Mouse (Mus musculus): ENCODE results near the gene Gm26897. TPM values are rescaled to one million over a fixed set of nuclear protein-coding genes. Genes with fewer than 3 reads are reported as not detected.

Gm26897 gene
- polyA plus RNA-seq, 1 experiment from 2014 or later, result not detected

GRCm38 (mm10) chr5:111760721-111761480 is 27.2 kb downstream of the Gm26897 start:
- no peaks in the 10 kb centered on the region for H3K9me3 ChIP-seq (replicated peaks; ENCODE audit: control insufficient read depth, low read length)
- H3K36me3 ChIP-seq (ENCODE audit: control insufficient read depth, insufficient read depth, low read length), result no peaks in the 10 kb centered on the region
- peaks cover 19% of the 10 kb centered on the region for H3K4me1 ChIP-seq (ENCODE audit: control insufficient read depth, insufficient read depth, low read length)
- H3K9ac ChIP-seq (ENCODE audit: low read depth, low read length), result peak overlapping the region; percentile 65
- H3K4me3 ChIP-seq (ENCODE audit: low read depth, low read length), result peak overlapping the region; percentile 41
- WGBS (ENCODE audit: insufficient replicate concordance), result 17% methylated on average over 10 of the region's 10 CpGs
- ATAC-seq (replicated peaks; ENCODE audit: insufficient number of reproducible peaks, low FRiP score, low TSS enrichment), result 0 out of 2 replicates have a peak, but pooled peaks have one; percentile 23
- H3K27ac ChIP-seq (ENCODE audit: low read depth, low read length), result peak overlapping the region; percentile 85
- no peaks in the 10 kb centered on the region for H3K27me3 ChIP-seq (ENCODE audit: control insufficient read depth, insufficient read depth, low read length)
- peak overlapping the region; percentile 77 for H3K4me2 ChIP-seq

- Histone ChIP-seq H3K9ac (ENCODE audit: low read depth, low read length) (peak overlapping the region; percentile 65), H3K27ac (ENCODE audit: low read depth, low read length) (peak overlapping the region; percentile 85), H3K4me3 (ENCODE audit: low read depth, low read length) (peak overlapping the region; percentile 41), H3K9me3 (replicated peaks; ENCODE audit: control insufficient read depth, low read length) (no peaks in the 10 kb centered on the region), H3K4me2 (peak overlapping the region; percentile 77), H3K4me1 (ENCODE audit: control insufficient read depth, insufficient read depth, low read length) (peaks cover 19% of the 10 kb centered on the region), H3K27me3 (ENCODE audit: control insufficient read depth, insufficient read depth, low read length) (no peaks in the 10 kb centered on the region), H3K36me3 (ENCODE audit: control insufficient read depth, insufficient read depth, low read length) (no peaks in the 10 kb centered on the region)
- under 1% methylated on average over 12 of the region's 12 CpGs for WGBS (ENCODE audit: insufficient replicate concordance)
- 0 out of 2 replicates have a peak, but pooled peaks have one; percentile 21 for ATAC-seq (replicated peaks; ENCODE audit: insufficient number of reproducible peaks, low FRiP score, low TSS enrichment)
These were observed 27.9 kb downstream of the Gm26897 start for GRCm38 (mm10) chr5:111761574-111761973.

- H3K27me3 ChIP-seq (ENCODE audit: control insufficient read depth, insufficient read depth, low read length), result no peaks in the 10 kb centered on the region
- H3K4me2 ChIP-seq, result peak overlapping the region; percentile 77
- H3K9ac ChIP-seq (ENCODE audit: low read depth, low read length), result peak overlapping the region; percentile 40
- no peaks in the 10 kb centered on the region for H3K9me3 ChIP-seq (replicated peaks; ENCODE audit: control insufficient read depth, low read length)
- 2% methylated on average over 17 of the region's 17 CpGs for WGBS (ENCODE audit: insufficient replicate concordance)
- ATAC-seq (replicated peaks; ENCODE audit: insufficient number of reproducible peaks, low FRiP score, low TSS enrichment), result no peak
- H3K36me3 ChIP-seq (ENCODE audit: control insufficient read depth, insufficient read depth, low read length), result no peaks in the 10 kb centered on the region
- peak overlapping the region; percentile 85 for H3K27ac ChIP-seq (ENCODE audit: low read depth, low read length)
- peaks cover 19% of the 10 kb centered on the region for H3K4me1 ChIP-seq (ENCODE audit: control insufficient read depth, insufficient read depth, low read length)
- H3K4me3 ChIP-seq (ENCODE audit: low read depth, low read length), result peak overlapping the region; percentile 41
These were observed 28.4 kb downstream of the Gm26897 start for GRCm38 (mm10) chr5:111762085-111762484.

- WGBS (ENCODE audit: insufficient replicate concordance), result 71% methylated on average over 15 of the region's 15 CpGs
- Histone ChIP-seq H3K27me3 (ENCODE audit: control insufficient read depth, insufficient read depth, low read length) (no peaks in the 10 kb centered on the region), H3K4me2 (no peak overlapping the region), H3K36me3 (ENCODE audit: control insufficient read depth, insufficient read depth, low read length) (no peaks in the 10 kb centered on the region), H3K27ac (ENCODE audit: low read depth, low read length) (no peak overlapping the region), H3K4me3 (ENCODE audit: low read depth, low read length) (no peak overlapping the region), H3K9me3 (replicated peaks; ENCODE audit: control insufficient read depth, low read length) (no peaks in the 10 kb centered on the region), H3K9ac (ENCODE audit: low read depth, low read length) (no peak overlapping the region), H3K4me1 (ENCODE audit: control insufficient read depth, insufficient read depth, low read length) (peaks cover 24% of the 10 kb centered on the region)
- ATAC-seq (replicated peaks; ENCODE audit: insufficient number of reproducible peaks, low FRiP score, low TSS enrichment), result no peak
These were observed 32.1 kb downstream of the Gm26897 start for GRCm38 (mm10) chr5:111765671-111766290.

- Histone ChIP-seq H3K27me3 (ENCODE audit: control insufficient read depth, insufficient read depth, low read length) (no peaks in the 10 kb centered on the region), H3K36me3 (ENCODE audit: control insufficient read depth, insufficient read depth, low read length) (no peaks in the 10 kb centered on the region), H3K9me3 (replicated peaks; ENCODE audit: control insufficient read depth, low read length) (no peaks in the 10 kb centered on the region), H3K9ac (ENCODE audit: low read depth, low read length) (no peak overlapping the region), H3K27ac (ENCODE audit: low read depth, low read length) (no peak overlapping the region), H3K4me3 (ENCODE audit: low read depth, low read length) (no peak overlapping the region), H3K4me2 (no peak overlapping the region), H3K4me1 (ENCODE audit: control insufficient read depth, insufficient read depth, low read length) (peaks cover 26% of the 10 kb centered on the region)
- no peak for ATAC-seq (replicated peaks; ENCODE audit: insufficient number of reproducible peaks, low FRiP score, low TSS enrichment)
- 76% methylated on average over 4 of the region's 4 CpGs for WGBS (ENCODE audit: insufficient replicate concordance)
These were observed 33.0 kb downstream of the Gm26897 start for GRCm38 (mm10) chr5:111766696-111767095.

GRCm38 (mm10) chr5:111770266-111770665 is 36.5 kb downstream of the Gm26897 start:
- Histone ChIP-seq H3K27ac (ENCODE audit: low read depth, low read length) (peak overlapping the region; percentile 78), H3K4me3 (ENCODE audit: low read depth, low read length) (no peak overlapping the region), H3K4me2 (peak overlapping the region; percentile 55), H3K9ac (ENCODE audit: low read depth, low read length) (peak overlapping the region; percentile 53; the same call in 1 of the 2 replicates), H3K4me1 (ENCODE audit: control insufficient read depth, insufficient read depth, low read length) (peaks cover 26% of the 10 kb centered on the region), H3K27me3 (ENCODE audit: control insufficient read depth, insufficient read depth, low read length) (no peaks in the 10 kb centered on the region), H3K9me3 (replicated peaks; ENCODE audit: control insufficient read depth, low read length) (no peaks in the 10 kb centered on the region), H3K36me3 (ENCODE audit: control insufficient read depth, insufficient read depth, low read length) (no peaks in the 10 kb centered on the region)
- ATAC-seq (replicated peaks; ENCODE audit: insufficient number of reproducible peaks, low FRiP score, low TSS enrichment), result peak; percentile 62; the same call in 1 of the 2 replicates
- 6% methylated on average over 15 of the region's 15 CpGs for WGBS (ENCODE audit: insufficient replicate concordance)

- H3K9ac ChIP-seq (ENCODE audit: low read depth, low read length), result no peak overlapping the region
- H3K27ac ChIP-seq (ENCODE audit: low read depth, low read length), result peak overlapping the region; percentile 46; the same call in 1 of the 2 replicates
- H3K4me3 ChIP-seq (ENCODE audit: low read depth, low read length), result no peak overlapping the region
- no peaks in the 10 kb centered on the region for H3K27me3 ChIP-seq (ENCODE audit: control insufficient read depth, insufficient read depth, low read length)
- no peak overlapping the region for H3K4me2 ChIP-seq
- peaks cover 26% of the 10 kb centered on the region for H3K4me1 ChIP-seq (ENCODE audit: control insufficient read depth, insufficient read depth, low read length)
- WGBS (ENCODE audit: insufficient replicate concordance), result 36% methylated on average over 8 of the region's 8 CpGs
- H3K36me3 ChIP-seq (ENCODE audit: control insufficient read depth, insufficient read depth, low read length), result no peaks in the 10 kb centered on the region
- no peak for ATAC-seq (replicated peaks; ENCODE audit: insufficient number of reproducible peaks, low FRiP score, low TSS enrichment)
- H3K9me3 ChIP-seq (replicated peaks; ENCODE audit: control insufficient read depth, low read length), result no peaks in the 10 kb centered on the region
These were observed 38.4 kb downstream of the Gm26897 start for GRCm38 (mm10) chr5:111772127-111772526.

GRCm38 (mm10) chr5:111772591-111773406 is 39.1 kb downstream of the Gm26897 start:
- H3K27me3 ChIP-seq (ENCODE audit: control insufficient read depth, insufficient read depth, low read length), result no peaks in the 10 kb centered on the region
- H3K36me3 ChIP-seq (ENCODE audit: control insufficient read depth, insufficient read depth, low read length), result no peaks in the 10 kb centered on the region
- H3K4me2 ChIP-seq, result no peak overlapping the region
- H3K9ac ChIP-seq (ENCODE audit: low read depth, low read length), result no peak overlapping the region
- no peak for ATAC-seq (replicated peaks; ENCODE audit: insufficient number of reproducible peaks, low FRiP score, low TSS enrichment)
- no peak overlapping the region for H3K4me3 ChIP-seq (ENCODE audit: low read depth, low read length)
- 44% methylated on average over 13 of the region's 13 CpGs for WGBS (ENCODE audit: insufficient replicate concordance)
- H3K4me1 ChIP-seq (ENCODE audit: control insufficient read depth, insufficient read depth, low read length), result peaks cover 26% of the 10 kb centered on the region
- H3K9me3 ChIP-seq (replicated peaks; ENCODE audit: control insufficient read depth, low read length), result no peaks in the 10 kb centered on the region
- H3K27ac ChIP-seq (ENCODE audit: low read depth, low read length), result peak overlapping the region; percentile 54
